Mouse (Mus musculus) liver, embryonic 14.5 days (tissue): ENCODE measurements at regions not wholly inside any gene's neighbourhood (a gene's known extent, or its start where the extent isn't known, plus 50 kb on each side); places are given as distances from the start of the nearest gene placed in this dataset.

ENCODE experiments used
- CTCF ChIP-seq: IDR thresholded peaks from 2 replicates; pipeline ENCODE4 v1.5.1; 2016; ENCODE audit warnings: antibody characterized with exemption, low read depth, control low read depth
- EP300 ChIP-seq: IDR thresholded peaks from 2 replicates; pipeline ENCODE4 v1.6.1; 2016; ENCODE audit warnings: antibody characterized with exemption, low read depth

DNA sequence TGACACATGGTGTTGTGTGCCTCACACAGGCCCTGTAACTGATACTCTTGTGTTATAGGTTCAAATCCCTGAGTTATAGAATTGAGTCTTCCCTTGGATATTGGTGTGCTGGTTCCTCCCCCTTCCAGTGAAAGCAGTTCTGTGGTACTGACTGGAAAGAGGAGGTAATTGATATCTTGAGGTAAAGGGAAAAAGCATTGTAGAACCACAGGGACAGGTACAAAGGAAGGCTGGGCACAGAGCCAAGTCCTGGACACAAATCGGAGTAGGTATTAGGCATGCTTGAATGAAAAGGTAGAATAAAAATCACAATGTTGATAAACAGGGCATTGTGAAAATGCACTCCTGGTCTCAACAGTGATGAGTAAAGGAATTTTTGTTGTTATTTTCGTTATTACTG is 765.8 kb upstream of the 4930452B06Rik start:
- TF ChIP-seq CTCF (no peak), EP300 (no peak)
